8 mouse cellular contexts compared by ENCODE assay signal in the genomic region with DNA sequence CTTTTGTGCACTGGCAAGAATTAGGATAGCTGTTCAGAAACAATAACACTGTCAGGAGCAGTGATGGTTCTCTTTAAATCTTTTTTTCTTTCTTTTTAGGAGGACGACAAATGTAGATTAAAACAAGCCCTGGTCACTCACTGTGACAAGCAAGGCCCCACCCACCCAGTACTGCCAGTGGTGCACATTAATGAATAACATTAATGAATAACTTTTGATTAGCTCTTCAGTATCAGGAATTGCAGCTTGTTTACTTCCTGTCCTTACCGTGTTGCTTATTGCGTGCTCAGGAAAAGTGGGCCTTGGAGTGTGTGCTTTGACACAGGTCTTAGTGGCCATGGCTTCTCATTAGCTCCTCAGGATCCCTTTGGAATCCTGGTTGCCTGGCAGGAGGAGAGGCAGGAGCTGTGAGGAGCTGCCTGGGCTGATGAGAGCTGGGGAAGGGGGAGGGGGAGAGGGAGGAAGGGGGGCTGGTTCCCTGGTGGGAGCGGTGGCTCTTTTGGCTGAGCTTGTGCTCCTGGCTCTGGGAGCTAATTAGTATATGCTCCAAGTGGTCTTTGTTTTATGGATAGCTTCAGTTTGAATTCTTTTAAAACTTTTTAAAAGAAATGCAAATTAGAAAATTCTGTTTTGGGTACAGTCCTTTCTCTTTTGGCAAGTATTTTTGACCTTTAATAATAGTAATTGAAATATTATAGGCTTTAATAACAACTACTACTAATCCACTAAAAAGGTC.
DNase-seq lines count a peak whose midpoint lies in the region; ATAC-seq and TF ChIP-seq lines count a peak whose summit lies in the region.

No protein-coding gene starts in this region.

- no peak overlapping the region for H3K4me2 ChIP-seq in liver, postnatal 0 days (ENCODE audit: low read depth, low read length)
- H3K4me2 ChIP-seq in liver, embryonic 11.5 days: no peak overlapping the region
- no peak overlapping the region for H3K4me2 ChIP-seq in hindbrain, embryonic 13.5 days
- no peak overlapping the region for H3K4me2 ChIP-seq in limb, embryonic 11.5 days (ENCODE audit: low read depth, severe bottlenecking)
- no peak overlapping the region for H3K4me2 ChIP-seq in stomach, embryonic 16.5 days (ENCODE audit: low read depth, low read length)

- no peak for TF ChIP-seq EP300 in liver, postnatal 0 days (IDR thresholded peaks at IDR 0.05; ENCODE audit: low read depth)

- peak; percentile 32 for DNase-seq in liver, postnatal 0 days
- DNase-seq in liver, embryonic 11.5 days (ENCODE audit: low spot score): no peak
- DNase-seq in limb, embryonic 11.5 days (ENCODE audit: low spot score): peak; percentile 68
- DNase-seq in thymus, adult 2 months: no peak
- DNase-seq in cerebellum, adult 9-10 months: no peak
- DNase-seq in gastrocnemius, postnatal 36 days: no peak

- 54% methylated on average over 4 of the region's 4 CpGs for WGBS in liver, postnatal 0 days (ENCODE audit: insufficient replicate concordance)
- 37% methylated on average over 4 of the region's 4 CpGs for WGBS in liver, embryonic 11.5 days
- 3% methylated on average over 4 of the region's 4 CpGs for WGBS in hindbrain, embryonic 13.5 days
- 10% methylated on average over 4 of the region's 4 CpGs for WGBS in limb, embryonic 11.5 days
- WGBS in stomach, embryonic 16.5 days: 26% methylated on average over 4 of the region's 4 CpGs
- WGBS in thymus, adult 2 months: 92% methylated on average over 4 of the region's 4 CpGs

- no peaks in the 10 kb centered on the region for H3K9me3 ChIP-seq in liver, postnatal 0 days (ENCODE audit: low read length)
- H3K9me3 ChIP-seq in liver, embryonic 11.5 days (ENCODE audit: control insufficient read depth, low read length): no peaks in the 10 kb centered on the region
- no peaks in the 10 kb centered on the region for H3K9me3 ChIP-seq in hindbrain, embryonic 13.5 days
- H3K9me3 ChIP-seq in limb, embryonic 11.5 days (ENCODE audit: control insufficient read depth, low read length): no peaks in the 10 kb centered on the region
- no peaks in the 10 kb centered on the region for H3K9me3 ChIP-seq in stomach, embryonic 16.5 days (replicated peaks; ENCODE audit: control insufficient read depth, low read length)

- no peaks in the 10 kb centered on the region for H3K27me3 ChIP-seq in liver, postnatal 0 days (ENCODE audit: insufficient read depth, low read length)
- no peaks in the 10 kb centered on the region for H3K27me3 ChIP-seq in liver, embryonic 11.5 days (replicated peaks; ENCODE audit: control insufficient read depth, insufficient read depth, low read length)
- H3K27me3 ChIP-seq in hindbrain, embryonic 13.5 days: no peaks in the 10 kb centered on the region
- no peaks in the 10 kb centered on the region for H3K27me3 ChIP-seq in limb, embryonic 11.5 days (ENCODE audit: control insufficient read depth, insufficient read depth, low read length)
- H3K27me3 ChIP-seq in stomach, embryonic 16.5 days (ENCODE audit: control insufficient read depth, insufficient read depth, low read length): no peaks in the 10 kb centered on the region
- no peaks in the 10 kb centered on the region for H3K27me3 ChIP-seq in thymus, adult 2 months (ENCODE audit: control insufficient read depth, insufficient read depth, low read length)

- TF ChIP-seq CTCF in liver, postnatal 0 days (IDR thresholded peaks at IDR 0.05; ENCODE audit: low read depth): no peak
- no peak for TF ChIP-seq CTCF in thymus, adult 2 months (IDR thresholded peaks at IDR 0.05; ENCODE audit: borderline replicate concordance, control insufficient read depth, extremely low read depth, insufficient read depth, low read length, poor library complexity)

- no peaks in the 10 kb centered on the region for H3K36me3 ChIP-seq in liver, postnatal 0 days (replicated peaks; ENCODE audit: insufficient read depth, low read length)
- no peaks in the 10 kb centered on the region for H3K36me3 ChIP-seq in liver, embryonic 11.5 days (ENCODE audit: control insufficient read depth, insufficient read depth, low read length)
- H3K36me3 ChIP-seq in hindbrain, embryonic 13.5 days: no peaks in the 10 kb centered on the region
- H3K36me3 ChIP-seq in limb, embryonic 11.5 days (ENCODE audit: control insufficient read depth, insufficient read depth, low read length): no peaks in the 10 kb centered on the region
- H3K36me3 ChIP-seq in stomach, embryonic 16.5 days (ENCODE audit: control insufficient read depth, insufficient read depth, low read length): no peaks in the 10 kb centered on the region
- no peaks in the 10 kb centered on the region for H3K36me3 ChIP-seq in thymus, adult 2 months (ENCODE audit: control insufficient read depth, insufficient read depth, low read length)

- H3K4me1 ChIP-seq in liver, postnatal 0 days (ENCODE audit: insufficient read depth): no peaks in the 10 kb centered on the region; the same call in 1 of the 2 replicates
- peaks cover 17% of the 10 kb centered on the region for H3K4me1 ChIP-seq in liver, embryonic 11.5 days (replicated peaks; ENCODE audit: control insufficient read depth, insufficient read depth, low read length)
- peaks cover 70% of the 10 kb centered on the region for H3K4me1 ChIP-seq in hindbrain, embryonic 13.5 days (replicated peaks)
- H3K4me1 ChIP-seq in limb, embryonic 11.5 days (ENCODE audit: control insufficient read depth, insufficient read depth, low read length): peaks cover 8% of the 10 kb centered on the region
- peaks cover 27% of the 10 kb centered on the region for H3K4me1 ChIP-seq in stomach, embryonic 16.5 days (ENCODE audit: control insufficient read depth, insufficient read depth, low read length)
- peaks cover 4% of the 10 kb centered on the region; the same call in 1 of the 2 replicates for H3K4me1 ChIP-seq in thymus, adult 2 months (replicated peaks; ENCODE audit: control insufficient read depth, insufficient read depth, low read length)

- H3K27ac ChIP-seq in liver, postnatal 0 days (ENCODE audit: low read depth): peak overlapping the region; percentile 45; the same call in 1 of the 2 replicates
- H3K27ac ChIP-seq in liver, embryonic 11.5 days (ENCODE audit: low read depth, low read length): no peak overlapping the region
- H3K27ac ChIP-seq in hindbrain, embryonic 13.5 days: peak overlapping the region; percentile 71
- H3K27ac ChIP-seq in limb, embryonic 11.5 days (replicated peaks; ENCODE audit: low read depth, low read length): no peak overlapping the region
- no peak overlapping the region for H3K27ac ChIP-seq in stomach, embryonic 16.5 days (ENCODE audit: low read length)
- no peak overlapping the region for H3K27ac ChIP-seq in thymus, adult 2 months (ENCODE audit: control insufficient read depth, insufficient read depth, low read length)

- H3K9ac ChIP-seq in liver, postnatal 0 days (replicated peaks): no peak overlapping the region
- H3K9ac ChIP-seq in liver, embryonic 11.5 days (ENCODE audit: low read depth, low read length): no peak overlapping the region
- H3K9ac ChIP-seq in hindbrain, embryonic 13.5 days: no peak overlapping the region; the same call in 1 of the 2 replicates
- H3K9ac ChIP-seq in limb, embryonic 11.5 days (ENCODE audit: low read length): no peak overlapping the region
- H3K9ac ChIP-seq in stomach, embryonic 16.5 days (ENCODE audit: low read length): no peak overlapping the region

- intact Hi-C loops in gastrocnemius, postnatal 36 days (cut with DNase I): loop anchor here (2.0 to 5.0 kb wide), 2 partner anchors 90 to 280 kb away; no protein-coding TSS in a partner anchor

- no peak for TF ChIP-seq POLR2A in thymus, adult 2 months (IDR thresholded peaks at IDR 0.05; ENCODE audit: control insufficient read depth, extremely low read depth, insufficient read depth, low read length, poor library complexity)

- ATAC-seq in liver, postnatal 0 days: 0 out of 2 replicates have a peak, but pooled peaks have one; percentile 44
- ATAC-seq in liver, embryonic 11.5 days (replicated peaks; ENCODE audit: low FRiP score): no peak
- peak; percentile 84 for ATAC-seq in hindbrain, embryonic 13.5 days (ENCODE audit: low FRiP score)
- 0 out of 2 replicates have a peak, but pooled peaks have one; percentile 35 for ATAC-seq in limb, embryonic 11.5 days (ENCODE audit: insufficient number of reproducible peaks, low FRiP score, low TSS enrichment, low read depth)
- ATAC-seq in stomach, embryonic 16.5 days (ENCODE audit: insufficient read depth, low FRiP score): peak; percentile 29; the same call in 1 of the 2 replicates

- H3K4me3 ChIP-seq in liver, postnatal 0 days (ENCODE audit: low read depth, low read length): no peak overlapping the region
- H3K4me3 ChIP-seq in liver, embryonic 11.5 days (ENCODE audit: low read depth, low read length): no peak overlapping the region
- H3K4me3 ChIP-seq in hindbrain, embryonic 13.5 days: no peak overlapping the region
- H3K4me3 ChIP-seq in limb, embryonic 11.5 days (ENCODE audit: low read depth, low read length): no peak overlapping the region
- no peak overlapping the region for H3K4me3 ChIP-seq in stomach, embryonic 16.5 days (replicated peaks; ENCODE audit: low read length)
- H3K4me3 ChIP-seq in thymus, adult 2 months (ENCODE audit: control insufficient read depth, insufficient read depth, low read length): no peak overlapping the region

Comparison
In these comparisons a context has a peak if more than half of its experiments do, and no peak if none do; other contexts are left out.
1. DNase-seq: peak in liver, postnatal 0 days (single experiment) and limb, embryonic 11.5 days (single experiment); none in liver, embryonic 11.5 days (single experiment), thymus, adult 2 months (single experiment), cerebellum, adult 9-10 months (single experiment) and gastrocnemius, postnatal 36 days (0 of 2).
2. H3K27ac ChIP-seq: peak in liver, postnatal 0 days (single experiment) and hindbrain, embryonic 13.5 days (single experiment); none in liver, embryonic 11.5 days (single experiment), limb, embryonic 11.5 days (single experiment), stomach, embryonic 16.5 days (single experiment) and thymus, adult 2 months (single experiment).